13 mouse cellular contexts compared by ENCODE assay signal in the genomic region with DNA sequence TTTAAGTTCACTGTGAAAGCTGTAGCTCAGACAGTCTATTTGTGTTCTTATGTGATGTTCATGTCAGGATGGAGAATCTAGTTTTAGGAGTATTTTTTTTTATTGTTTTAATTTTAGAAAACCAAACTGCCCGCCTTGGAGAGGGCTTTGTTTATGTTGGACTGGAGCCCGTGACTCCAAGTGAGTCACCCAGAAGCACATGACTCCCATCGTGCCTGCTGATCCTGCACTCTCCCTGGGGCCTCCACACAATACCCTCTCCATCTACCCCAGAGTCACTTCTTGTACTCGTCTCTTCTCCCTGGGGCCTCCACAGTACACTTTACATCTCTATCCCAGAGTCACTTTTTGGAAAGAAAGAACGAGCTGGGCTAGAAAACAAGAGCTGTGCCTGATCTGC. TPM values are rescaled to one million over a fixed set of nuclear protein-coding genes. Genes with fewer than 3 reads are reported as not detected.
DNase-seq lines count a peak whose midpoint lies in the region; TF ChIP-seq lines count a peak whose summit lies in the region.
"Had no signal": no experiment of that assay in that cellular context is flagged by ENCODE, and none has a peak within 500 bp of the region (broad histone marks: within the 10 kb centered on the region; RNA-seq: fewer than 3 reads in every experiment).

No protein-coding gene starts in this region.

- H3K36me3 ChIP-seq in kidney, adult 2 months (ENCODE audit: control insufficient read depth, insufficient read depth, low read length) = no peaks in the 10 kb centered on the region
- H3K36me3 ChIP-seq: embryonic facial prominence, embryonic 12.5 days; forebrain, embryonic 12.5 days; neural tube, embryonic 15.5 days had no signal

- no peak overlapping the region for H3K4me3 ChIP-seq in kidney, adult 2 months (ENCODE audit: insufficient read depth, low read depth, low read length)
- H3K4me3 ChIP-seq: embryonic facial prominence, embryonic 12.5 days; forebrain, embryonic 12.5 days; neural tube, embryonic 15.5 days had no signal

- 37% methylated on average over 5 of the region's 5 CpGs for WGBS in kidney, adult 2 months

- DNase-seq in adrenal gland, adult (ENCODE audit: inconsistent age in 2 of 2, low spot score in 1 of 2) = peak; percentile 10 to 47
- DNase-seq in adrenal gland, postnatal 4 days (ENCODE audit: low spot score in 2 of 2) = no peak
- peak; percentile 13 for DNase-seq in kidney, adult 2 months
- DNase-seq in kidney, adult 11 months = no peak
- peak; percentile 19 to 21 for DNase-seq in adrenal gland, postnatal 36 days
- peak; percentile 38 for DNase-seq in lung, postnatal 36 days
- DNase-seq in urinary bladder, postnatal 4 days (ENCODE audit: low spot score in 2 of 2) = no peak
- no peak for DNase-seq in cerebellum, postnatal 10 days
- DNase-seq: cerebellum, adult 8-10 months; gastrocnemius, postnatal 10 days had no signal

- H3K4me1 ChIP-seq in kidney, adult 2 months (ENCODE audit: control insufficient read depth, insufficient read depth, low read length) = no peaks in the 10 kb centered on the region
- H3K4me1 ChIP-seq: embryonic facial prominence, embryonic 12.5 days; forebrain, embryonic 12.5 days; neural tube, embryonic 15.5 days had no signal

- H3K27me3 ChIP-seq in kidney, adult 2 months (replicated peaks; ENCODE audit: control insufficient read depth, insufficient read depth, low read length) = no peaks in the 10 kb centered on the region
- H3K27me3 ChIP-seq: embryonic facial prominence, embryonic 12.5 days; forebrain, embryonic 12.5 days; neural tube, embryonic 15.5 days had no signal

- no peak for TF ChIP-seq CTCF in kidney, adult 2 months (conservative IDR thresholded peaks at IDR 0.05; ENCODE audit: insufficient read depth, insufficient read length, low read depth, low read length)

- no peak overlapping the region for H3K27ac ChIP-seq in kidney, adult 2 months (ENCODE audit: insufficient read depth, low read depth, low read length)
- H3K27ac ChIP-seq: embryonic facial prominence, embryonic 12.5 days; forebrain, embryonic 12.5 days; neural tube, embryonic 15.5 days had no signal

- TF ChIP-seq POLR2A in kidney, adult 2 months (IDR thresholded peaks at IDR 0.05; ENCODE audit: low read depth, low read length) = no peak

RNA-seq across cellular contexts. Expression of a gene that starts 30.5 kb away (rescaled TPM):
- total RNA-seq in adrenal gland, postnatal 4 days (2021) = 10 to 100 TPM; 87.0 to 88.5 TPM
- polyA plus RNA-seq in kidney, adult 2 months (2012; rRNA removed) = 20.5 and 37.5 TPM in 2 replicates
- 10 to 100 TPM; 71.8 to 73.4 TPM for total RNA-seq in adrenal gland, postnatal 36 days (2021)

Comparison
In these comparisons a context has a peak if more than half of its experiments do, and no peak if none do; other contexts are left out.
1. DNase-seq: peak in adrenal gland, adult (2 of 2), kidney, adult 2 months (single experiment), adrenal gland, postnatal 36 days (2 of 2) and lung, postnatal 36 days (single experiment); none in adrenal gland, postnatal 4 days (0 of 2), kidney, adult 11 months (single experiment), urinary bladder, postnatal 4 days (0 of 2) and cerebellum, postnatal 10 days (0 of 2).